Mouse (Mus musculus) embryonic fibroblast, embryonic 13.5 days (primary cell): Measurements from ENCODE around the gene Anxa5. TPM values are rescaled to one million over a fixed set of nuclear protein-coding genes. Genes with fewer than 3 reads are reported as not detected.
A peak's percentile ranks its signal among the peaks of the same experiment; 100 is the strongest.

Experiments
- H3K27ac ChIP-seq: 2 replicates; pipeline ENCODE4 v1.5.1; 2012; ENCODE audit warnings: low read length, control low read depth, inconsistent platforms; ENCODE audit not compliant: insufficient read depth
- H3K4me1 ChIP-seq: 2 replicates; pipeline ENCODE4 v1.6.1; 2011; ENCODE audit warnings: low read length; ENCODE audit not compliant: control insufficient read depth, insufficient read depth
- H3K4me3 ChIP-seq: 2 replicates; pipeline ENCODE4 v1.5.1; 2011; ENCODE audit warnings: mild to moderate bottlenecking, control low read depth, low read length; ENCODE audit not compliant: insufficient read depth
- CTCF ChIP-seq: IDR thresholded peaks from 2 replicates; pipeline ENCODE4 v1.5.1; 2011; ENCODE audit warnings: mild to moderate bottlenecking, control low read depth, low read length, moderate library complexity, borderline replicate concordance; ENCODE audit not compliant: insufficient read depth
- POLR2A ChIP-seq: IDR thresholded peaks from 2 replicates; pipeline ENCODE4 v1.6.1; 2011; ENCODE audit warnings: low read depth, mild to moderate bottlenecking, control low read depth, low read length, moderate library complexity
- polyA plus RNA-seq: library from polyadenylated mRNA; stranded (reverse); fragments of >200 nt; gene quantifications from 2 replicates; pipeline ENCODE4 v1.2.4, GENCODE M21; 2011; ENCODE audit warnings: low read depth; ENCODE audit not compliant: missing spikeins, insufficient read length

The Anxa5 gene
- polyA plus RNA-seq, 1 experiment: 593 TPM

DNA sequence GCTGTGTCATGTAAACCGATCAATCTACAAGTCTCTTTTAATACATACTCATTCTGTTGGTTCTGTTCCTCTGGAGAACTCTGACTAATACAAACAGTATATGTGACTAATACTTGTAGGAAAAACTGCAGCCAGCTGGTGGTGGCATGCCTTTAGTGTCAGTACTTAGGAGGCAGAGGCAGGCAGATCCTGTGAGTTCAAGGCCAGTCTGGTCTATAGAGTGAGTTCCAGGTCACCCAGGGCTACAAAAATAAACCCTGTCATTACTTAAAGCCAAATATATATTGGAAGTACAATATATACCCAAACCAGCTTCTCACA, 13.9 kb upstream of the Anxa5 start:
- no peak for TF ChIP-seq POLR2A
- no peak for TF ChIP-seq CTCF
- Histone ChIP-seq H3K4me1 (peaks cover 17% of the 10 kb centered on the region), H3K4me3 (no peak overlapping the region), H3K27ac (no peak overlapping the region)

- Histone ChIP-seq H3K27ac (no peak overlapping the region), H3K4me1 (peaks cover 15% of the 10 kb centered on the region), H3K4me3 (no peak overlapping the region)
- TF ChIP-seq POLR2A (no peak), CTCF (no peak)
Measured at GRCm38 (mm10) chr3:36488899-36489589, 13.3 kb upstream of the Anxa5 start.

DNA sequence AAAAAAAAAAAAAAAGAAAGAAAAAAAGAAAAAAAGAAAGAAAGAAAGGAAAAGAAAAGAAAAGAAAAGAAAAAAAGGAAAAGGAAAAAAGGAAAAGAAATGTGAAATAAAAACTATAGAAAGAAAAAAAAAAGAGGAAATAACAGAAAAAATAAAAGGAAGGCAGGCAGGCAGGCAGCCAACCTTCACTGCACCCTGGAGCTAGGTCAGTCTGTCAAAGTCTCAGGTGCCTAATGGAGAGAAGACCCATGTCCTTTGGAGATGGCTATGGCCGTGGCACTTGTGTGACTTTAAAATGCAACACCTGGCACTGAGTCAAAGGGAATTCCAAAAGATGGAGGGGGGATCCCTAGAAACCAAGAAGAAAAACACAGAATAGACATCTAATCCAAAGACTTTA, 12.7 kb upstream of the Anxa5 start:
- H3K4me3 ChIP-seq: no peak overlapping the region
- H3K4me1 ChIP-seq: peaks cover 10% of the 10 kb centered on the region
- TF ChIP-seq CTCF (no peak), POLR2A (no peak)
- no peak overlapping the region for H3K27ac ChIP-seq

DNA sequence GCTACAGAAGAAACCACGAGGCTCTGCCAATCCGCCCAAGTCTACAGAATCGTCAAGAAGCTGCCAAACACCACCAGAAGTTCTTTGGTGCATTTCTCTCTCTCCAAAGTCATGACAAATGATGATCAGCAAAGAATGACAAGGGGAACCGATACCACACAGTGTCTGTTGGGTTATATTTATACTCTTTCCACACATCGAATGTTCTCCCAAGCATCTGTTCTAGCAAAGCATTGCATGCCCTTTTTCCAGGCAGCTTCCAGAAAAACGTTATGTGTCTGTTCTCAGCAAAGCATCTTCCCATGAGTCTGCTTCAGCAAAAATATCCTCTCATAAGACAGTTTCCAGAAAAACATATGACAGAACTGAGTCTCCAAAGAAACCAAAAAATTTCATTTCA, 11.2 kb upstream of the Anxa5 start:
- Histone ChIP-seq H3K4me3 (no peak overlapping the region), H3K4me1 (peaks cover 10% of the 10 kb centered on the region), H3K27ac (no peak overlapping the region)
- no peak for TF ChIP-seq CTCF
- TF ChIP-seq POLR2A: no peak

DNA sequence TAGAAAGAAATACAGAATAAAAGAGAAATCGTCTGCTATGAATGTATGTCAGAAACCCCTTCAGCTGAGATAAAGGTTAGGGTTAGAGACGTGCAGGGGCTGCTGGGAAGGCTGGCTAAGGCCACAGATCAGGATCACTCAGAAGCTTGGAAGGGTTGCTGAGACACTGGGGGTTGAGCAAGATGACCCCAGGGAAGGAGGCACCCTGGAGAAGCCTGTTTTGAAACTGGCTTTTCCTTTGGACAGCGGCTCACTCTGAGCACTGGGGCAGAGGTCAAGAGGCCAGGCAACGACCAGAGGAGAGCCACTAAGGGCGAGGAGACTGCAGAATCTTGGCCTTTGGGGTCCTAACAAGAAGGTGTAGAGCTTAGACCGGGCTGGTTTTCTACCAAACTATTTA, 10.5 kb upstream of the Anxa5 start:
- Histone ChIP-seq H3K27ac (no peak overlapping the region), H3K4me3 (no peak overlapping the region), H3K4me1 (peaks cover 10% of the 10 kb centered on the region)
- TF ChIP-seq POLR2A (no peak), CTCF (no peak)

DNA sequence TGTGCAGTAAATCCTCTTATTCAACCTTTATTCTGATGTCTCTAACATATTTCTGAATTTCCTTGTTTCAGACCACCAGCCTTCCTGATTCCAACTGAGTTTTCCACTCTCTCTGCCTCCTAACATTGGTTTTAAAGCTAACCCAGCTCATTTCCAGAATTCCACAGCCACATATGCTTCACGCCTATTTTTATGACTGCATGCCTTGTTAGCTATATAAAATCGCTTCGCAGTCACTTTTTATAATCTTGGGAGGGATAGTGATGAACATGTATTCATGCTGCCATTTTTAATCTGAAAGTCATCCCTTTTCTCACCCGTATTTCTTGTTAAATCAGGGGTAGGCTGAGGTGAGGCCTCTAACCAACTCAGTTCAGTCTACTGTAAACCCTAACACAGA, 8.6 kb upstream of the Anxa5 start:
- H3K27ac ChIP-seq: no peak overlapping the region
- H3K4me3 ChIP-seq: no peak overlapping the region
- TF ChIP-seq POLR2A (no peak), CTCF (no peak)
- H3K4me1 ChIP-seq: peaks cover 16% of the 10 kb centered on the region

DNA sequence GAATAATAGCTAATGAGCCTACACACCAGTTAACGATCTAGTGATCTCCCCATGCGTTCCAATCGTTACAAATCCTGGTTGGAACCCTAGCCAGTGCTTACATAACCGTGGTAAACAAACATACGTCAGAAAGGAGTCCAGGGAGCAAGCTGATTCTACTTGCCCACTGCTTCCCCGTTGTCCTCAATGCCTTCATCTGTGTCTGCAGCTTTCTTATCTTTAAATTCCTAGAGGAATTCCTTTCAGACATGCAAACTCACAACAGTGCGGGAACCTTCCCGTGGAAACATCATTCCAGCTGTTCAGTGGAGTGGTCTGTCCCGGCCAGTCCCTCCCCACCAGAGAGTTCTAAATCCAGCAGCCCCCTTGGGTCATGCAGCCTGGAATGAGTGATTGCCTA, 7.2 kb upstream of the Anxa5 start:
- no peak overlapping the region for H3K27ac ChIP-seq
- no peak overlapping the region for H3K4me3 ChIP-seq
- TF ChIP-seq CTCF (no peak), POLR2A (no peak)
- peaks cover 16% of the 10 kb centered on the region for H3K4me1 ChIP-seq

GRCm38 (mm10) chr3:36481776-36482193, 6.1 kb upstream of the Anxa5 start:
- TF ChIP-seq POLR2A (no peak), CTCF (no peak)
- H3K4me3 ChIP-seq: no peak overlapping the region
- H3K27ac ChIP-seq: peak overlapping the region; percentile 89
- peaks cover 21% of the 10 kb centered on the region for H3K4me1 ChIP-seq

GRCm38 (mm10) chr3:36480486-36480885, 4.8 kb upstream of the Anxa5 start:
- peaks cover 21% of the 10 kb centered on the region for H3K4me1 ChIP-seq
- TF ChIP-seq CTCF (no peak), POLR2A (no peak)
- no peak overlapping the region for H3K4me3 ChIP-seq
- peak overlapping the region; percentile 63; the same call in 1 of the 2 replicates for H3K27ac ChIP-seq

DNA sequence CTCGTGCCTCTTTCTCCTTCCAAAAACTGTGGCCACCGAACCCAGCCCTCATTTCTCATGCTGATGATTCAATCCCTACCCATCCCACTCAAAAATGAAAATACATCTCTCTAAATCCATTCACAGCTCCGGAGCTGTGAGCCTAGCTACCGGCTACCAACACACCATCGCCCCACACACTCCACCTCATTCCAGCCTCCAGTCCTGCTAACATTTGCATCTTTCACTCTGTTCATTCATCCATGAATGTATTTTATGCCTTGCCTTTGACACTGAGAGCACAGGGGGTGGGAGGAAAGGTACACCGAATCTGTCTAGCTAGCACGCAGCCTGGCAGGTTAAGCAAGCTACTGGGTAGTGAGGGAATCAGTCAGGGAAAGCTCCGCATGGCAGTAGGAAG, 3.1 kb upstream of the Anxa5 start:
- peak overlapping the region; percentile 16 for H3K27ac ChIP-seq
- H3K4me3 ChIP-seq: no peak overlapping the region
- TF ChIP-seq POLR2A (no peak), CTCF (no peak)
- H3K4me1 ChIP-seq: peaks cover 21% of the 10 kb centered on the region

DNA sequence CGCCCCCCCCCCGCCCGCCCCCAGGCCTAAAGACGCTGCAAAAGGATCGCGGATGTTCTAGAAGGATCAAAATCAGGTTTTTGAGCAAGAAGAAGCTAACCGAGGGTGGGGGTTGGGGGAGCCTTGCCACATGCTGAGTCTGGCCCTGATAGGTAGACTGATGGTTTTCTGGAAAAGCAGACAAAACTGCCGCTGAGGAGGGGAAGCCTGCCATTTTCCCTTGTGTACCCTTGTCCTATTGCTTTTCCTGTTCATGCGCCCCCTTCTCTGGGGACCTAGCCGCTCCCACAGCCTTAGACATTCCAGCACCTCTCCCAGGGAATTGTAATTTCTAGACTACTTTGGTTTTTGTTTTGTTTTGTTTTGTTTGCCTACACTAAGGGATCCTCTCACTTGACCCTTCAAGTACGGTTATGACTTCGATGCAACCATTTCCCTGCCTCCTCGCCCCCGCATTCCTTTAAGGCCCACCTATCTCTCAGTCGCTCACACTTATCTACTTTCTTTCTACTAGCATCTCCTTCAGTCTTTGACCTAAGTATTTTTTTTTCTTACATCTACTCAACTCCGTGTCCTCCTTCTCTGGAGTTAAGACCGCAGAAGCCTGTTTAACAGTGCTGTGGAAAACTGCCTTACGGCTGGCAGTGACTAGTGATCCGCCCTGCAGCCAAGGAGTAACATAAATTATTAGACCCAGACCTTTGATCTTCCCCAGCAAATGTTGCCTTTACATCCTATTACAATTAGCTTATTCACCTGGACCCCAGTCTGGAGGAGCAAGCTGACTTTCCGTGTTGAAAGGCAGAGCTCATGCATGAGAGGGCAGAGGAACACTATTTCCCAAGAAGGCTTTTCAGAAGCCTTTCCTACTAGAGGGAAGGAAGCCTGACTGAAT, 814 bp upstream of the Anxa5 start:
- Histone ChIP-seq H3K4me3 (peak overlapping the region; percentile 70), H3K4me1 (peaks cover 15% of the 10 kb centered on the region), H3K27ac (peak overlapping the region; percentile 70)
- TF ChIP-seq POLR2A (peak; percentile 34; the same call in 1 of the 2 replicates), CTCF (no peak)
